Mouse (Mus musculus): ENCODE data around the gene Cish.

DNA sequence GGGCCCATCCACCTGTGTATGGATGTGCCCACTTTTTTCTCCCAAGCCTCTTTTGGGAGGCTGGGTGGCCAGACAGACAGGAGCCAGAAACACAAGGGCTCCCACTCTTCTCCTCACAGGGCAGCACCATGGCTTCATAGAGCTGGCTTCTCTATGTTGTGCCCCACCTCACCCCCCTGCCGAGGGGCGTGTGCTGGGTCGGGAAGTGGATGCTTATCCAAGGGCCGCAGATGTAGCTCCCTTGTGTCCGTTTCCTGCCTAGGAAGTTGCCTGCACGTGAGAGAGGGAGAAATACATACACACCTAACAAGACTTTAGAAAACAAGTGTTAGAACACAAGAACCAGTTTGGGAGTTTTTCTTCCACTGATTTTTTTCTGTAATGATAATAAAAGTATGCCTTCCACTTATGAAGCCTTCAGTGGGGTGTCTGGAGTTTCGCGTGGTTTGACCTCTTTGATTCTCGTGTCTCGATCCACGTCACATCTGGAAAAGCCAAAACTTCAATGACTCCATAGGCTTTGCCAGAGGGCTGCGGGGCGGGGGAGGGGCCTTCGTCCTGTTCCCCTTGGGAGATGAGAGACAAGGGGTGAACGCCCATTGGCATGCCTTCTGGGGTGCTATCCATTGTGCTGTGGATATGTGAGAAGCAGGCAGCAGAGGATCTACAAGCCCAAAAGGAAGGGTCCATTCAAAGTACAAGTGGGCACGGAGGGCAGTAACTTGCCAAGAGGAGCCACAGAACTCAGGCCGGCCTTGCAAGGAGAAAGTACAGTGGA is 5.9 kb downstream of the Cish start:
- TF ChIP-seq CTCF (IDR thresholded peaks at IDR 0.05; ENCODE audit: extremely low read depth, insufficient read depth, low read length): no peak
- no peak for TF ChIP-seq POLR2A (IDR thresholded peaks at IDR 0.05; ENCODE audit: extremely low read depth, insufficient read depth, low read length)
